Mouse (Mus musculus): ENCODE measurements at regions not wholly inside any gene's neighbourhood (a gene's known extent, or its start where the extent isn't known, plus 50 kb on each side); places are given as distances from the start of the nearest gene placed in this dataset.
A peak's percentile ranks its signal among the peaks of the same experiment; 100 is the strongest.

GRCm38 (mm10) chr3:63638572-63638971 lies 154.9 kb upstream of the Gm34302 start:
- no peak for DNase-seq (ENCODE audit: low read depth, low spot score)

DNA sequence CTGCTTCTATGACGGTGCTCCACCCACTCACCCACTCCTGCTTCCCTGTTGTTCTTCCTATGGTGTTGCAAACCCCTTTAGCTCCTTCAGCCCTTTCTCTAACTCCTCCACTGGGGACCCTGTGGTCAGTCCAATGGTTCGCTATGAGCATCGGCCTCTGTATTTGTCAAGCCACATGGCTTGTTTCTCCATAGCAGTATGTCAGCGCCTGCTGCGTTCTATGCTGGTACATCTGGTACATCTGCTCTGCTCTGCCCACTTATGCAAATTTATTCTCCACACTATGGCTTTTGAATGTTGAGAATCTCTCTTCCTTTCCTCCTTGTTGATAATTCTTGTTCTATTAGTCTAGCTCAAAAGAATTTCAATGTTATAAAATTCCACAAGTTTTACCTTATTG lies 154.2 kb upstream of the Gm34302 start:
- DNase-seq (ENCODE audit: low read depth, low spot score): no peak

DNA sequence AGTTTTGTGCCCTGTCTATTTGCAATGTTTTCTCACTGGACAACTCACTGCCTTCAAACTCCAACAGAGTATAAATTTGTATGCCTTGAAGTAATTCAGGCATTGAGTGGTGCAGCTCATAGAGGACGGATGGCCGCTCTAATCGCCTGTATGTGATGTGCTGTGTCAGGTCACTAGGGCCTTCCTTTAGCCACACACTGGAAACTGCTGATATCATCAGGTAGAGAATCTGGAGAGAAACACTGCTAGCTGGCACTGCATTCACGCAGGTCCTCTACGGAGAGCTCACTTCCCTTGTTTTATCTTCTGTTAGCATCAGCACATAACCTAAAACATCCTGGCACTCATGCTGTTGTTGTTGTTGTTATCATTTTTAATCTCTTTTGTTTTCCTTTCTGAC lies 144.0 kb upstream of the Gm34302 start:
- peak; percentile 9 for DNase-seq (ENCODE audit: low read depth, low spot score)

- DNase-seq (ENCODE audit: low read depth, low spot score): no peak
Measured at GRCm38 (mm10) chr3:63616127-63616526, 132.4 kb upstream of the Gm34302 start.

DNA sequence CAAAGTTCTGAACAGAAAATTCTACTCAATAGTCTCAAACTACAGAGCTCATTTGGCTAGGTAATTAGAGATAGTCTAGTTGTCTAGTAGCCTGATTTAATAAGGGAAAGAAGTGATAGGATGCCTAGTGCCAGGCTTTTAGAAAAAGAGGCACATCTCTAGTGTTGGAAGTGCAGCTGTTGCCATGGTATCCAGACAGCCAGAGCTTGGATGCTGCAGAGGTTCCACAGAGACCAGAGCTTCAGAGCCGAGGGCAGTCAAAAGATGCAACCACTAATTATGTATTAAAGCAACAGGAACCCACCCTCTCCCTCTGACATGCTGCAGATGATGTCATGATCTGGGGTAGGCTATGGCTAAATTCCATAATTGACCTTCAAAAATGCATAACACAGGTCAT lies 130.0 kb upstream of the Gm34302 start:
- DNase-seq (ENCODE audit: low read depth, low spot score): no peak

- no peak for DNase-seq (ENCODE audit: low read depth, low spot score)
Measured at GRCm38 (mm10) chr3:63612767-63613363, 129.2 kb upstream of the Gm34302 start.

- DNase-seq (ENCODE audit: low read depth, low spot score): no peak
Measured at GRCm38 (mm10) chr3:63610113-63610919, 126.6 kb upstream of the Gm34302 start.

- peak; percentile 5 for DNase-seq (ENCODE audit: low read depth, low spot score)
Measured at GRCm38 (mm10) chr3:63609454-63610112, 125.9 kb upstream of the Gm34302 start.

GRCm38 (mm10) chr3:63582717-63583696 lies 99.3 kb upstream of the Gm34302 start:
- DNase-seq (ENCODE audit: low read depth, low spot score): no peak

DNA sequence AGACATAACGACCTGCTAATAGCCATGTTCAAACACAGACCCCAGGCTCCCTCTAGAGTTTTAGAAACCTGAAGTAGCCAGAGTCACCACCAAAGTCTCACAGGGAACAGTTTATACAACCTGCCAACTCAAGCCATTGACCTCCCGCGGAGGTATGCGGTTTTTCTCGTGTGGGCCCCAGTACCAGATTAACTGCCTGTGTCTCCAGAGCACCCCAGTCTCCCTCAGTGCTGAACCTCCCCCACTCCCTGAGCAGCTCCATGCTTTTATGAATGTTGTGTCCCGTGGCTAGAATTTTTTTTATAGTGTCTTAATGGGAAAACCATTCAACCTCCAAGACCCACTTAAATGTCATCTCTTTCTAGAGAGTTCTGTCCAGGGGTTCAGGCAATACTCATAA lies 98.5 kb upstream of the Gm34302 start:
- no peak for DNase-seq (ENCODE audit: low read depth, low spot score)

GRCm38 (mm10) chr3:63570607-63571353 lies 87.1 kb upstream of the Gm34302 start:
- peak; percentile 14 for DNase-seq (ENCODE audit: low read depth, low spot score)

DNA sequence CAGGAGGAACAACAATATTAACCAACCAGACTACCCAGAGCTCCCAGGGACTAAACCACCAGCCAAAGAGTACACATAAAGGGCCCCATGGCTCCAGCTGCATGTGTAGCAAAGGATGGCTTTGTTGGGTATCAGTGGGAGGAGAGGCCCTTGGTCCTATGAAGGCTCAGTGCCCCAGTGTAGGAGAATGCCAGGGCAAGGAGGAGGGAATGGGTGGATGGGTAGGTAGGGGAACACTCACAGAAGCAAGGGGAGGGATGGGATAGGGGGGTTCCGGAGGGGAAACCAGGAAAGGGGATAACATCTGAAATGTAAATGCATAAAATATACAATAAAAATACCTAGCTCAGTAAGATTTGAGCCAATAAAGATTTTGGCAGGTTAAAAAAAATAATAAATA lies 86.4 kb upstream of the Gm34302 start:
- DNase-seq (ENCODE audit: low read depth, low spot score): no peak

DNA sequence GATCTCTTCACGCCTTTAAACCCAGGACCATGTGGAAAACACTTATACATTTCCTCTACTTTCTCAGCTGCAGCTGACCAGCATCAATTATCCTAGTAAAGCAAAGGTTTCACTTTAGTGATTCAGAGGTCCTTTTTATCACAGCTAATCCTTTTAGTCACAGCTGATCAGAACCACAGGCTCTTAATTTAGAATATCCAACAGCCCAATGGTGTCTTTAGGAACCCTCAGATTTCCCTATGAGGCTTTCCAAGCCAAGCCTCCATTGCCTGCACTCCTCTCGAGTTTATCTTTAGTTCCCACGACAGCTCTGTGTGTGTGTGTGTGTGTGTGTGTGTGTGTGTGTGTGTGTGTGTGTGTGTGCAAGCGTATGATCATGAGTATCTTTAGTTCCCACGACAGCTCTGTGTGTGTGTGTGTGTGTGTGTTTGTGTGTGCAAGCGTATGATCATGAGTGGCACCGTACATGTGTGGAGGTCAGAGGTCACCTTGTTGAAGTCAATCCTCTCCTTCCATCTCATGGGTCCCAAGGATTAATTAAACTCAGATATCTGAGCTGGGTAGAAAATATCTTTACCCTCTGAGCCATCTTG lies 85.4 kb upstream of the Gm34302 start:
- no peak for DNase-seq (ENCODE audit: low read depth, low spot score)

- DNase-seq (ENCODE audit: low read depth, low spot score): no peak
Measured at GRCm38 (mm10) chr3:63567726-63568125, 84.0 kb upstream of the Gm34302 start.

GRCm38 (mm10) chr3:63563057-63563456 lies 79.4 kb upstream of the Gm34302 start:
- DNase-seq (ENCODE audit: low read depth, low spot score): no peak

DNA sequence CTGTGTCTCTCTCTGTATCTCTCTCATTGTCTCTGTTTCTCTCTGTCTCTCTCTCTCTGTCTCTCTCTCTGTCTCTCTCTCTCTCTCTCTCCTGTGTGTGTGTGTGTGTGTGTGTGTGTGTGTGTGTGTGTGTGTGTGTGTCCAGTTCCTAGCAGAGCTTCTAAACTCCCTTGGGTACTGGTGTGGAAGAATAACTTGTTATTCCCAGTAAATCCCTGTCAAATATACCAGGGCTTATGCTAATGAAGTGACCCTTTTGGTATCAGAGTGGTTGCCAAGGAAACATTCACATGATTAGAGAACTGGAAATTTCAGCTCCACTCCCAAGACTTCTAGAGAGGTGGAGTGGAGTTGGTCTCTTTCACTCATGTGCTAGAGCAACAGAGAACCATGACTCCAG lies 78.9 kb upstream of the Gm34302 start:
- no peak for DNase-seq (ENCODE audit: low read depth, low spot score)

DNA sequence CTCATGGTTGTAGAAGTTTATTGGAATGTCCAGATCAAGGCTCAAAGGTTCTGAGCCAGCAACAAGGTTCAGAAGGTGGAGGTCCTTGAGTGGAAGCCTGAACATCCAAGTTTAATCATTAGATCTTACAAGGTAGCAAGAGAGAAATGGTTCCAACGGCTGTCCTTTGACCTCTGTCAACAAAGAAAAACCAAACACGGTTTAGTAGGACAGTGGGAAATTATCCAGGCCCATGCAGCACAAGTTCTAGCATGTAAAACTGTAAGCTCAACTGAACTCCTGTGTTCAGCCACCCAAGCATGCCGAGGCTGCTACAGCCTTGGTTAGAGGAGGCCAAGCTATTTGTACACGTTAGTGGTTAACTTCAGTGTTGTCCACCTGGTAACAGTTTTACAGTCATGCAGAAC lies 77.1 kb upstream of the Gm34302 start:
- DNase-seq (ENCODE audit: low read depth, low spot score): no peak

DNA sequence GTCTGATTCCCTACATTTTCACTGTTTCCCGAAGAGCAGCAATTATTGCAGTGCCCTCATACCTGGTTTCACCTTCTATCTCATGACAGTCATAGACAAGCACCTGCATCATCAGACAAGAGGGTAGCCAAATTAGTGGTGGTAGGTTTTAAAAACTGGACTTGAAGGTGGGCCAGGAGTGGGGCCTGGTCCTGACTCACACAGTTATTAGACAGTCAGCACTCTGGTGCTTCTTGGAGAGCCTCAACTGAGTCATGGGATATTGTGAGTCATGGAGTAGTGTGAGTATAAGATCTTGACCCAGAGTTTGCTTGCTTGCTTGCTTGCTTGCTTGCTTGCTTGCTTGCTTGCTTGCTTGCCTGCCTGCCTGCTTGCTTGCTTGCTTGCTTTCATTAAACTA lies 73.1 kb upstream of the Gm34302 start:
- DNase-seq (ENCODE audit: low read depth, low spot score): no peak

DNA sequence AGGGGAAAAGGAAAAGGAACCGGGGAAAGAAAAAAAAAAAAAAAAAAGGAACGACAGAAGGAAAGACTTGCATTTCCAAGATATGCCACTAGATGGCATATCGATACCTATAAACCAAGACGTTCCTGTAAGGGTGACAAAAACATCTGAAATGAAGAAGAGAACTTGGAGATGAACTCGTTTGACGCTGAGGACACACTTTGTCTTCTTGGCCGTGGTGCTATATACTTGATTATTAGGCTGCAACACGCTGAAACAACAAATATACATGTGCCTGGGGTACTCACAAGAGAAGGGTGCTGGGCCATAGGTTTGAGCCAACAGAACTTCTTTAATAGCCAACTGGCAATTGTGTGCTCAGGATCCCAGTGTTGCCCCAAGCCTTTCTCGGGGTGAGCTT lies 71.2 kb upstream of the Gm34302 start:
- DNase-seq (ENCODE audit: low read depth, low spot score): peak; percentile 39

GRCm38 (mm10) chr3:63553426-63553825 lies 69.7 kb upstream of the Gm34302 start:
- no peak for DNase-seq (ENCODE audit: low read depth, low spot score)

GRCm38 (mm10) chr3:63551661-63552060 lies 68.0 kb upstream of the Gm34302 start:
- DNase-seq (ENCODE audit: low read depth, low spot score): no peak

All from CD4-positive helper T cell, adult 2 months (primary cell).